27 mouse cellular contexts compared by ENCODE assay signal in genomic region chr6:128793734-128794133, GRCm38 (mm10). TPM values are rescaled to one million over a fixed set of nuclear protein-coding genes. Genes with fewer than 3 reads are reported as not detected.
DNase-seq lines count a peak whose midpoint lies in the region; ATAC-seq and TF ChIP-seq lines count a peak whose summit lies in the region.
"Had no signal": no experiment of that assay in that cellular context is flagged by ENCODE, and none has a peak within 500 bp of the region (broad histone marks: within the 10 kb centered on the region; RNA-seq: fewer than 3 reads in every experiment).

No protein-coding gene starts in this region.

- H3K27me3 ChIP-seq in kidney, embryonic 15.5 days: no peaks in the 10 kb centered on the region
- H3K27me3 ChIP-seq in liver, adult 2 months (ENCODE audit: control insufficient read depth, insufficient read depth, low read length): 0 out of 2 replicates have a peak, but pooled peaks cover 2% of the 10 kb centered on the region
- H3K27me3 ChIP-seq in liver, embryonic 12.5 days (replicated peaks): no peaks in the 10 kb centered on the region
- no peaks in the 10 kb centered on the region for H3K27me3 ChIP-seq in stomach, embryonic 16.5 days (ENCODE audit: control insufficient read depth, insufficient read depth, low read length)
- H3K27me3 ChIP-seq in heart, embryonic 11.5 days (ENCODE audit: control insufficient read depth, insufficient read depth, low read length): no peaks in the 10 kb centered on the region
- H3K27me3 ChIP-seq: embryonic facial prominence, embryonic 12.5 days; forebrain, embryonic 13.5 days; heart, embryonic 13.5 days; hindbrain, embryonic 12.5 days had no signal

- H3K9ac ChIP-seq in kidney, embryonic 15.5 days: no peak overlapping the region
- H3K9ac ChIP-seq in liver, adult 2 months (ENCODE audit: low read depth, low read length): no peak overlapping the region
- H3K9ac ChIP-seq in liver, embryonic 12.5 days: no peak overlapping the region
- no peak overlapping the region for H3K9ac ChIP-seq in stomach, embryonic 16.5 days (ENCODE audit: low read length)
- no peak overlapping the region for H3K9ac ChIP-seq in heart, embryonic 11.5 days (ENCODE audit: low read depth, low read length)
- H3K9ac ChIP-seq: embryonic facial prominence, embryonic 12.5 days; forebrain, embryonic 13.5 days; forebrain, postnatal 0 days; heart, embryonic 13.5 days; hindbrain, embryonic 12.5 days had no signal

- no peak for DNase-seq in kidney, postnatal 10 days
- peak; percentile 20 for DNase-seq in liver, adult 2 months (ENCODE audit: extremely low read depth, low read depth, low spot score)
- no peak for DNase-seq in lung, postnatal 4 days
- DNase-seq: adrenal gland, postnatal 10 days; cerebellum, adult 11 months; cerebellum, adult 8-10 months; cerebellum, postnatal 14 days; embryo, embryonic 11 days; forebrain, postnatal 0 days; gastrocnemius, postnatal 14 days; heart, postnatal 4 days had no signal

- 7% methylated on average over 6 of the region's 6 CpGs for WGBS in kidney, embryonic 15.5 days
- WGBS in liver, adult 2 months: 33% methylated on average over 6 of the region's 6 CpGs
- WGBS in liver, embryonic 12.5 days (ENCODE audit: insufficient replicate concordance): 17% methylated on average over 6 of the region's 6 CpGs
- 19% methylated on average over 6 of the region's 6 CpGs for WGBS in stomach, embryonic 16.5 days
- WGBS in heart, embryonic 11.5 days (ENCODE audit: insufficient replicate concordance): 20% methylated on average over 6 of the region's 6 CpGs

- no peak overlapping the region for H3K4me2 ChIP-seq in kidney, embryonic 15.5 days
- H3K4me2 ChIP-seq in liver, embryonic 12.5 days: no peak overlapping the region
- no peak overlapping the region for H3K4me2 ChIP-seq in stomach, embryonic 16.5 days (ENCODE audit: low read depth, low read length)
- H3K4me2 ChIP-seq in heart, embryonic 11.5 days: no peak overlapping the region
- H3K4me2 ChIP-seq: embryonic facial prominence, embryonic 12.5 days; forebrain, embryonic 13.5 days; heart, embryonic 13.5 days; hindbrain, embryonic 12.5 days had no signal

- no peak overlapping the region for H3K4me3 ChIP-seq in kidney, embryonic 15.5 days (replicated peaks)
- no peak overlapping the region for H3K4me3 ChIP-seq in liver, adult 2 months (ENCODE audit: insufficient read depth, low read depth, low read length)
- H3K4me3 ChIP-seq in liver, embryonic 12.5 days: no peak overlapping the region
- H3K4me3 ChIP-seq in stomach, embryonic 16.5 days (replicated peaks; ENCODE audit: low read length): no peak overlapping the region
- H3K4me3 ChIP-seq in heart, embryonic 11.5 days (ENCODE audit: low read depth, low read length): no peak overlapping the region
- H3K4me3 ChIP-seq: embryonic facial prominence, embryonic 12.5 days; forebrain, embryonic 13.5 days; heart, embryonic 13.5 days; hindbrain, embryonic 12.5 days had no signal

- ATAC-seq in kidney, embryonic 15.5 days (replicated peaks; ENCODE audit: low FRiP score): 0 out of 2 replicates have a peak, but pooled peaks have one; percentile 26
- ATAC-seq in liver, embryonic 12.5 days: no peak
- 0 out of 2 replicates have a peak, but pooled peaks have one; percentile 18 for ATAC-seq in megakaryocyte-erythroid progenitor cell, adult 5-6 weeks (replicated peaks; ENCODE audit: low FRiP score, low TSS enrichment, poor library complexity, severe bottlenecking)
- ATAC-seq in stomach, embryonic 16.5 days (ENCODE audit: insufficient read depth, low FRiP score): peak; percentile 66; the same call in 1 of the 2 replicates
- no peak for ATAC-seq in heart, embryonic 11.5 days (replicated peaks; ENCODE audit: insufficient number of reproducible peaks, low FRiP score, low TSS enrichment)
- ATAC-seq: forebrain, embryonic 13.5 days; forebrain, postnatal 0 days had no signal

- H3K4me1 ChIP-seq in kidney, embryonic 15.5 days: peaks cover 13% of the 10 kb centered on the region
- peaks cover 2% of the 10 kb centered on the region; the same call in 1 of the 2 replicates for H3K4me1 ChIP-seq in liver, adult 2 months (ENCODE audit: control insufficient read depth, insufficient read depth, low read length)
- peaks cover 36% of the 10 kb centered on the region for H3K4me1 ChIP-seq in liver, embryonic 12.5 days
- peaks cover 9% of the 10 kb centered on the region for H3K4me1 ChIP-seq in stomach, embryonic 16.5 days (ENCODE audit: control insufficient read depth, insufficient read depth, low read length)
- H3K4me1 ChIP-seq in heart, embryonic 11.5 days (ENCODE audit: control insufficient read depth, insufficient read depth, low read length): 0 out of 2 replicates have a peak, but pooled peaks cover 3% of the 10 kb centered on the region
- H3K4me1 ChIP-seq: embryonic facial prominence, embryonic 12.5 days had no signal

- no peak for TF ChIP-seq POLR2A in liver, adult 2 months (IDR thresholded peaks at IDR 0.05; ENCODE audit: extremely low read depth, insufficient read depth, low read length)

- no peaks in the 10 kb centered on the region for H3K9me3 ChIP-seq in kidney, embryonic 15.5 days (replicated peaks)
- H3K9me3 ChIP-seq in liver, embryonic 12.5 days (replicated peaks): no peaks in the 10 kb centered on the region
- no peaks in the 10 kb centered on the region for H3K9me3 ChIP-seq in stomach, embryonic 16.5 days (replicated peaks; ENCODE audit: control insufficient read depth, low read length)
- H3K9me3 ChIP-seq in heart, embryonic 11.5 days (replicated peaks; ENCODE audit: control insufficient read depth, low read length): no peaks in the 10 kb centered on the region
- H3K9me3 ChIP-seq: embryonic facial prominence, embryonic 12.5 days; forebrain, embryonic 13.5 days; heart, embryonic 13.5 days; hindbrain, embryonic 12.5 days had no signal

- no peak for TF ChIP-seq CTCF in liver, adult 2 months (IDR thresholded peaks at IDR 0.05; ENCODE audit: low read depth, low read length)

- H3K36me3 ChIP-seq in kidney, embryonic 15.5 days: no peaks in the 10 kb centered on the region
- no peaks in the 10 kb centered on the region for H3K36me3 ChIP-seq in liver, adult 2 months (ENCODE audit: control insufficient read depth, insufficient read depth, low read length)
- no peaks in the 10 kb centered on the region for H3K36me3 ChIP-seq in liver, embryonic 12.5 days
- no peaks in the 10 kb centered on the region for H3K36me3 ChIP-seq in stomach, embryonic 16.5 days (ENCODE audit: control insufficient read depth, insufficient read depth, low read length)
- H3K36me3 ChIP-seq in heart, embryonic 11.5 days (ENCODE audit: control insufficient read depth, insufficient read depth, low read length): no peaks in the 10 kb centered on the region
- H3K36me3 ChIP-seq: embryonic facial prominence, embryonic 12.5 days; heart, embryonic 13.5 days; hindbrain, embryonic 12.5 days had no signal

- H3K27ac ChIP-seq in kidney, embryonic 15.5 days: 0 out of 2 replicates have a peak overlapping the region, but pooled peaks have one; percentile 3
- H3K27ac ChIP-seq in liver, adult 2 months (replicated peaks; ENCODE audit: insufficient read depth, low read depth, low read length): no peak overlapping the region
- H3K27ac ChIP-seq in liver, embryonic 12.5 days: no peak overlapping the region
- no peak overlapping the region; the same call in 1 of the 2 replicates for H3K27ac ChIP-seq in stomach, embryonic 16.5 days (ENCODE audit: low read length)
- H3K27ac ChIP-seq in heart, embryonic 11.5 days (ENCODE audit: low read depth, low read length): no peak overlapping the region
- H3K27ac ChIP-seq: embryonic facial prominence, embryonic 12.5 days; forebrain, embryonic 13.5 days; heart, embryonic 13.5 days; hindbrain, embryonic 12.5 days had no signal

- H3K79me2 ChIP-seq in liver, adult 2 months (ENCODE audit: control insufficient read depth, insufficient read depth, low read length): no peaks in the 10 kb centered on the region

RNA-seq across cellular contexts. Expression of gene Klrb1c, which starts 4.7 kb away (rescaled TPM):
- 0.17 and 0.22 TPM in 2 replicates for polyA plus RNA-seq in kidney, embryonic 15.5 days (2015; fragmentation: Nextera tagmentation; extraction: Ambion mirVana)
- total RNA-seq in liver, adult 2 months (2014; rRNA removed): 0.74 and 1.1 TPM in 2 replicates
- 0.13 and 0.17 TPM in 2 replicates for polyA plus RNA-seq in liver, adult 2 months (2012; rRNA removed)
- 0.10 TPM in 1 of 2 replicates, not detected in the other for polyA plus RNA-seq in liver, embryonic 12.5 days (2016; fragmentation: Nextera tagmentation; extraction: Ambion mirVana)
- 0.39 and 1.2 TPM in 2 replicates for total RNA-seq in megakaryocyte-erythroid progenitor cell, adult 5-6 weeks (2014; fragmentation: Nextera tagmentation)
- total RNA-seq in megakaryocyte-erythroid progenitor cell, adult 5-6 weeks (2017): 1.3 and 14.3 TPM in 2 replicates
- polyA plus RNA-seq in stomach, embryonic 16.5 days (2015; fragmentation: Nextera tagmentation; extraction: Ambion mirVana): 0.25 and 0.27 TPM in 2 replicates
- polyA plus RNA-seq in heart, embryonic 11.5 days (2014; fragmentation: Nextera tagmentation; extraction: Ambion mirVana): not detected in 2 replicates
- total RNA-seq: gastrocnemius, adult 18-20 months; heart, postnatal 4 days had no signal
- polyA plus RNA-seq: embryonic facial prominence, embryonic 12.5 days; forebrain, embryonic 13.5 days; heart, postnatal 0 days; hindbrain, embryonic 12.5 days had no signal

RNA-seq across cellular contexts. Expression of gene Gm44511, which starts 32.4 kb away (rescaled TPM):
- not detected in 2 replicates for polyA plus RNA-seq in kidney, embryonic 15.5 days (2015; fragmentation: Nextera tagmentation; extraction: Ambion mirVana)
- 0.37 TPM in 1 of 2 replicates, not detected in the other for total RNA-seq in liver, adult 2 months (2014; rRNA removed)
- polyA plus RNA-seq in liver, adult 2 months (2012; rRNA removed): not detected in 2 replicates
- not detected in 2 replicates for polyA plus RNA-seq in liver, embryonic 12.5 days (2016; fragmentation: Nextera tagmentation; extraction: Ambion mirVana)
- total RNA-seq in megakaryocyte-erythroid progenitor cell, adult 5-6 weeks (2014; fragmentation: Nextera tagmentation): not detected in 2 replicates
- not detected in 2 replicates for total RNA-seq in megakaryocyte-erythroid progenitor cell, adult 5-6 weeks (2017)
- 0.44 TPM in 1 of 2 replicates, not detected in the other for polyA plus RNA-seq in stomach, embryonic 16.5 days (2015; fragmentation: Nextera tagmentation; extraction: Ambion mirVana)
- polyA plus RNA-seq in heart, embryonic 11.5 days (2014; fragmentation: Nextera tagmentation; extraction: Ambion mirVana): not detected in 2 replicates
- total RNA-seq: adrenal gland, postnatal 10 days; adrenal gland, postnatal 4 days; ES-E14; forebrain, postnatal 0 days; gastrocnemius, adult 18-20 months; gastrocnemius, postnatal 14 days; heart, adult 8-10 months; heart, postnatal 4 days had no signal
- polyA plus RNA-seq: brain, embryonic 14.5 days; embryonic facial prominence, embryonic 12.5 days; forebrain, embryonic 13.5 days; forebrain, postnatal 0 days; heart, embryonic 13.5 days; heart, postnatal 0 days; hindbrain, embryonic 12.5 days had no signal

RNA-seq across cellular contexts. Expression of gene Klrb1b, which starts 32.4 kb away (rescaled TPM):
- polyA plus RNA-seq in kidney, embryonic 15.5 days (2015; fragmentation: Nextera tagmentation; extraction: Ambion mirVana): 0.09 TPM in 1 of 2 replicates, not detected in the other
- 0.07 and 0.09 TPM in 2 replicates for total RNA-seq in liver, adult 2 months (2014; rRNA removed)
- not detected in 2 replicates for polyA plus RNA-seq in liver, adult 2 months (2012; rRNA removed)
- not detected in 2 replicates for polyA plus RNA-seq in liver, embryonic 12.5 days (2016; fragmentation: Nextera tagmentation; extraction: Ambion mirVana)
- 0.94 TPM in 1 of 2 replicates, not detected in the other for total RNA-seq in megakaryocyte-erythroid progenitor cell, adult 5-6 weeks (2014; fragmentation: Nextera tagmentation)
- total RNA-seq in megakaryocyte-erythroid progenitor cell, adult 5-6 weeks (2017): 1.8 and 5.5 TPM in 2 replicates
- 0.56 and 0.81 TPM in 2 replicates for polyA plus RNA-seq in stomach, embryonic 16.5 days (2015; fragmentation: Nextera tagmentation; extraction: Ambion mirVana)
- not detected in 2 replicates for polyA plus RNA-seq in heart, embryonic 11.5 days (2014; fragmentation: Nextera tagmentation; extraction: Ambion mirVana)
- total RNA-seq: common myeloid progenitor, adult 5-6 weeks; ES-E14; forebrain, postnatal 0 days; gastrocnemius, adult 18-20 months; gastrocnemius, postnatal 14 days; heart, adult 8-10 months; heart, postnatal 4 days had no signal
- polyA plus RNA-seq: brain, embryonic 14.5 days; embryonic facial prominence, embryonic 12.5 days; forebrain, embryonic 13.5 days; forebrain, postnatal 0 days; heart, embryonic 13.5 days; heart, postnatal 0 days; hindbrain, embryonic 12.5 days had no signal

Comparison
In these comparisons a context has a peak if more than half of its experiments do, and no peak if none do; other contexts are left out.
1. ATAC-seq: peak in kidney, embryonic 15.5 days (single experiment), megakaryocyte-erythroid progenitor cell, adult 5-6 weeks (single experiment) and stomach, embryonic 16.5 days (single experiment); none in liver, embryonic 12.5 days (single experiment) and heart, embryonic 11.5 days (single experiment).